Mouse (Mus musculus): ENCODE measurements at regions not wholly inside any gene's neighbourhood (a gene's known extent, or its start where the extent isn't known, plus 50 kb on each side); places are given as distances from the start of the nearest gene placed in this dataset.

DNA sequence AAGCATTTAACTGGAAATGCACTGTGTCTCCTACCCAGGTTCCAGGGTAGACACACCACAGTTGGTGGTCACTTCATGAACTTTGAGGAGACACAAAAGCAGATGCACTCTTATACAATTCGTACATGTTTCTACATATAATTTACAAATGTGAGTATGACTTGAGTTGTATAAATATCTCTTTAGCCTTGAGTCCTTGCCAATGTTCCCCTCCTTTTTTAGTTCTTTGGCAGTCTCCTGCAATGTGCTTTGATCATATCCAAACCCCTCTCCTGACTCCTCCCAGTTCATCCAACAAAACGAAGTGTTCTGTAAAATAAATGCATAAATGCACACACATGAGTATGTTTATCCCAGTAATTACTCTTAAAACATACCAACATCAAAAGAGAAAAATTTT lies 251.8 kb upstream of the Trpc7 start:
- 50% methylated on average over 2 of the region's 2 CpGs for WGBS (ENCODE audit: insufficient replicate concordance)
- DNase-seq (ENCODE audit: low read depth in 3 of 3, low spot score in 3 of 3) = no peak
- H3K4me3 ChIP-seq (ENCODE audit: insufficient read depth in 1 of 2, low read depth in 2 of 2, low read length in 2 of 2) = no peak overlapping the region
- H3K9ac ChIP-seq (replicated peaks) = no peak overlapping the region
- TF ChIP-seq EP300 (IDR thresholded peaks at IDR 0.05; ENCODE audit: low read depth) (no peak), CTCF (IDR thresholded peaks at IDR 0.05; ENCODE audit: low read depth) (no peak)
- no peak for ATAC-seq (ENCODE audit: insufficient read depth)
- H3K27me3 ChIP-seq (ENCODE audit: control insufficient read depth, insufficient read depth, low read length) = no peaks in the 10 kb centered on the region
- H3K27ac ChIP-seq = no peak overlapping the region
- no peaks in the 10 kb centered on the region for H3K36me3 ChIP-seq (replicated peaks; ENCODE audit: control insufficient read depth, insufficient read depth, low read depth)
- no peaks in the 10 kb centered on the region for H3K4me1 ChIP-seq (replicated peaks; ENCODE audit: control insufficient read depth in 2 of 2, insufficient read depth in 2 of 2, low read length in 1 of 2)
- H3K9me3 ChIP-seq (ENCODE audit: control insufficient read depth, low read length) = no peaks in the 10 kb centered on the region
- no peak overlapping the region for H3K4me2 ChIP-seq (ENCODE audit: low read depth)

DNA sequence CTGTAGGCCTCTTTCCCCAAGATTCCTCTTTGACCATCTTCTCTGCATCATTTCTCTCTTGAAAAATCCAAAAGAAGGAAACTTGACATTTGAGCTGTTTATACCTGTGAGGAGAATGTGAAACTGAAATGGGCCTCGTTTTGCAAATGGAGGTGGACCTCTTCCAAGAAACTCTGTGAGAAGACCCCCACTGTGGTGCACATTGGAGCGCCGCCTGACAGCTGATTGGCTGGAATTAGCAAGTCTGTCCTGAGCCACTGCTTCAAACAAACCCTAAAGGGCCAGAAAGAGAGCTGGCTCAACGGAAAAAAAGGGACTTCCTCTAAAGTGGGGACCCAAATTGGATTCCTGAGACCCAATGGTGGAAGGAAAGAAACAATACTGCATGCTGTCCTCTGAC lies 250.9 kb upstream of the Trpc7 start:
- H3K36me3 ChIP-seq (replicated peaks; ENCODE audit: control insufficient read depth, insufficient read depth, low read depth) = no peaks in the 10 kb centered on the region
- H3K4me1 ChIP-seq (replicated peaks; ENCODE audit: control insufficient read depth in 2 of 2, insufficient read depth in 2 of 2, low read length in 1 of 2) = no peaks in the 10 kb centered on the region
- ATAC-seq (ENCODE audit: insufficient read depth) (no peak), DNase-seq (ENCODE audit: low read depth in 3 of 3, low spot score in 3 of 3) (no peak)
- H3K27me3 ChIP-seq (ENCODE audit: control insufficient read depth, insufficient read depth, low read length) = no peaks in the 10 kb centered on the region
- H3K9ac ChIP-seq (replicated peaks) = no peak overlapping the region
- no peaks in the 10 kb centered on the region for H3K9me3 ChIP-seq (ENCODE audit: control insufficient read depth, low read length)
- WGBS (ENCODE audit: insufficient replicate concordance) = 38% methylated on average over 4 of the region's 4 CpGs
- no peak overlapping the region for H3K4me3 ChIP-seq (ENCODE audit: insufficient read depth in 1 of 2, low read depth in 2 of 2, low read length in 2 of 2)
- no peak overlapping the region for H3K4me2 ChIP-seq (ENCODE audit: low read depth)
- no peak for TF ChIP-seq CTCF (IDR thresholded peaks at IDR 0.05; ENCODE audit: low read depth)
- TF ChIP-seq EP300 (IDR thresholded peaks at IDR 0.05; ENCODE audit: low read depth) = no peak
- no peak overlapping the region for H3K27ac ChIP-seq

DNA sequence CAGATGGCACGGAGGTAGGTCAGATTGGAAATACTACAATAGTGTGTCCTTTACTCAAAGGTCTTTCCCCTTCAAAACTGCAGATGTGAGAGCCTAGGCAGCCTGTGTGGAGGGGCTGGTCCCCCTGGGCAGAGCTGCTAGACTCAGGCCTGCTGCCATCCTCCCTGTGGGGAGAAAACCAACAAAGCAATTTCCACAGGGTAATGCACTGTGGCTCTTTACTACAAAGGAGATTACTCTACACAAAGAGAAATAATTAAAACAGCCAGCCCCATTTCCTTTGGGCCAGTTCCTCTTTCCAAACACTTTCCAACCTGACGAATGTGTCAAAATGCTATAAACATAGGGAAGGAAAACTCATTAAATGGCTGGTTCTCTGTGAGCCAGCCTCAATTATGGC lies 250.0 kb upstream of the Trpc7 start:
- no peak overlapping the region for H3K9ac ChIP-seq (replicated peaks)
- no peaks in the 10 kb centered on the region for H3K9me3 ChIP-seq (ENCODE audit: control insufficient read depth, low read length)
- no peak overlapping the region for H3K4me3 ChIP-seq (ENCODE audit: insufficient read depth in 1 of 2, low read depth in 2 of 2, low read length in 2 of 2)
- H3K4me1 ChIP-seq (replicated peaks; ENCODE audit: control insufficient read depth in 2 of 2, insufficient read depth in 2 of 2, low read length in 1 of 2) = no peaks in the 10 kb centered on the region
- TF ChIP-seq CTCF (IDR thresholded peaks at IDR 0.05; ENCODE audit: low read depth) (no peak), EP300 (IDR thresholded peaks at IDR 0.05; ENCODE audit: low read depth) (no peak)
- H3K27ac ChIP-seq = no peak overlapping the region
- no peak overlapping the region for H3K4me2 ChIP-seq (ENCODE audit: low read depth)
- WGBS (ENCODE audit: insufficient replicate concordance) = 35% methylated on average over 2 of the region's 2 CpGs
- DNase-seq (ENCODE audit: low read depth in 3 of 3, low spot score in 3 of 3) (no peak), ATAC-seq (ENCODE audit: insufficient read depth) (no peak)
- H3K27me3 ChIP-seq (ENCODE audit: control insufficient read depth, insufficient read depth, low read length) = no peaks in the 10 kb centered on the region
- no peaks in the 10 kb centered on the region for H3K36me3 ChIP-seq (replicated peaks; ENCODE audit: control insufficient read depth, insufficient read depth, low read depth)

DNA sequence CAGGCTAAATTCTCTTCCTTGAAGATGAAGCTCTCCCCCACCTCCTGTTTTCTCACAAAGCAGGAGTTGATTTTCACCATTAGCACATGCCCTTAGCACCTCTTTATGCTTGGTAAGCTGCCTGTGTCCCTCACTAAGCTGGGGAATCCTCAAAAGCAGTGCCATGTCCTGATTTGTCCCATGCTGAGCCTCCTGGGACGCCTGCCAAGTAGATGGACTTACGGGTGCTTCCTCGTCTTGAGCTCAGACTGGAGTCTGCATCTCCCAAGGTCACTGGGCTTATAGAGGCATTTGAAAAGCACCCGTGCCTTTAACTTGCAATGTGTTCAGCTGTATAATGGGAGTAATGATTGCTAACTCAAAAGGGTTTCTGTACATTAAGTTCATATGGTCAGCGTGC lies 247.1 kb upstream of the Trpc7 start:
- no peaks in the 10 kb centered on the region for H3K36me3 ChIP-seq (replicated peaks; ENCODE audit: control insufficient read depth, insufficient read depth, low read depth)
- DNase-seq (ENCODE audit: low read depth in 3 of 3, low spot score in 3 of 3) = no peak
- 44% methylated on average over 5 of the region's 5 CpGs for WGBS (ENCODE audit: insufficient replicate concordance)

DNA sequence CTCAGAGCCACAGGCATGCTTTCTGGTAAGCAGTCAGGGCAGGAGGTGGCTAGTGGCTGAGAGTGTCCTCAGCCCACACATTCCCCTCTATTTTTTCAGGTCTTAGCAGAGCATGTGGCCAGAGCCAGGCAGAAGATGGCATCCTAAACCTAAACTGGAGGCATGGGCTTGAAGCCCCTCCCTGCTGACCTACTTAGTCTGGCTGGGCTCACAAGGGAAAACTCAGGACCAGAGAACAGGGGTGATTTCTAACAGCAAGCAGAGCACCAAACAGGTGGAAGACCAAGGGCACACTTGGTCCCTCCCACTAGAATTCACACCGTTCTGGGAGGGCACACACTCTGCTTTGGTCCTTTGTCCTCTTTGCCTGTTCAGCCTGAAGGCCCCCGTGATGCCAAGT lies 246.6 kb upstream of the Trpc7 start:
- Histone ChIP-seq H3K36me3 (replicated peaks; ENCODE audit: control insufficient read depth, insufficient read depth, low read depth) (no peaks in the 10 kb centered on the region), H3K4me3 (ENCODE audit: insufficient read depth in 1 of 2, low read depth in 2 of 2, low read length in 2 of 2) (no peak overlapping the region), H3K9ac (replicated peaks) (no peak overlapping the region), H3K9me3 (ENCODE audit: control insufficient read depth, low read length) (no peaks in the 10 kb centered on the region), H3K27me3 (ENCODE audit: control insufficient read depth, insufficient read depth, low read length) (no peaks in the 10 kb centered on the region), H3K4me2 (ENCODE audit: low read depth) (no peak overlapping the region), H3K27ac (no peak overlapping the region), H3K4me1 (replicated peaks; ENCODE audit: control insufficient read depth in 2 of 2, insufficient read depth in 2 of 2, low read length in 1 of 2) (no peaks in the 10 kb centered on the region)
- DNase-seq (ENCODE audit: low read depth in 3 of 3, low spot score in 3 of 3) = no peak
- 15% methylated on average over 2 of the region's 2 CpGs for WGBS (ENCODE audit: insufficient replicate concordance)
- no peak for TF ChIP-seq EP300 (IDR thresholded peaks at IDR 0.05; ENCODE audit: low read depth)
- no peak for TF ChIP-seq CTCF (IDR thresholded peaks at IDR 0.05; ENCODE audit: low read depth)
- ATAC-seq (ENCODE audit: insufficient read depth) = no peak

More for the DNA sequence above, 247.1 kb upstream of the Trpc7 start:
- H3K4me2 ChIP-seq (ENCODE audit: low read depth) = no peak overlapping the region
- H3K4me3 ChIP-seq (ENCODE audit: insufficient read depth in 1 of 2, low read depth in 2 of 2, low read length in 2 of 2) = no peak overlapping the region
- no peaks in the 10 kb centered on the region for H3K4me1 ChIP-seq (replicated peaks; ENCODE audit: control insufficient read depth in 2 of 2, insufficient read depth in 2 of 2, low read length in 1 of 2)
- ATAC-seq (ENCODE audit: insufficient read depth) = no peak
- H3K27ac ChIP-seq = no peak overlapping the region
- no peak overlapping the region for H3K9ac ChIP-seq (replicated peaks)
- H3K9me3 ChIP-seq (ENCODE audit: control insufficient read depth, low read length) = no peaks in the 10 kb centered on the region
- TF ChIP-seq CTCF (IDR thresholded peaks at IDR 0.05; ENCODE audit: low read depth) = no peak
- no peak for TF ChIP-seq EP300 (IDR thresholded peaks at IDR 0.05; ENCODE audit: low read depth)
- no peaks in the 10 kb centered on the region for H3K27me3 ChIP-seq (ENCODE audit: control insufficient read depth, insufficient read depth, low read length)
